Mouse (Mus musculus) olfactory bulb, adult 2 months (tissue): ENCODE results near the gene Nr5a2.

Source experiments
- CTCF ChIP-seq: fragments of 200-500 bp; IDR thresholded peaks from 2 replicates; pipeline ENCODE4 v1.5.1; 2012; ENCODE audit warnings: low read depth, mild to moderate bottlenecking, low read length, moderate library complexity; ENCODE audit not compliant: insufficient read depth
- POLR2A ChIP-seq: fragments of 200-500 bp; IDR thresholded peaks from 2 replicates; pipeline ENCODE4 v1.6.1; 2012; ENCODE audit warnings: mild to moderate bottlenecking, low read depth, low read length, moderate library complexity; ENCODE audit not compliant: insufficient read depth

- TF ChIP-seq POLR2A (no peak), CTCF (no peak)
Measured at GRCm38 (mm10) chr1:136926026-136926425, 34.2 kb downstream of the Nr5a2 start.
